Mouse (Mus musculus) large intestine, adult 2 months (tissue): ENCODE results near the gene Pyy. TPM values are rescaled to one million over a fixed set of nuclear protein-coding genes. Genes with fewer than 3 reads are reported as not detected.
A peak's percentile ranks its signal among the peaks of the same experiment; 100 is the strongest.

Source experiments
- DNase-seq: peaks from one replicate; pipeline ENCODE4 v3.0.0-alpha.2; 2012; ENCODE audit warnings: low read depth, low spot score
- WGBS: fragments of 180-500 bp; shearing (Covaris S2); methylation state at CpG from one replicate; pipeline ENCODE4 v1.1.7; 2018; 5-methylcytosine and 5-hydroxymethylcytosine counted together
- polyA plus RNA-seq: library from polyadenylated mRNA; depleted of rRNA; stranded (reverse); fragments of >200 nt; gene quantifications from 2 replicates; pipeline ENCODE4 v1.2.3, GENCODE M21; 2012

Pyy gene
- polyA plus RNA-seq, 1 experiment = 536 TPM

- DNase-seq = no peak
- WGBS = 3% methylated on average over 18 of the region's 18 CpGs
These were observed 10.7 kb downstream of the Pyy start for GRCm38 (mm10) chr11:102096887-102097391.

GRCm38 (mm10) chr11:102096446-102096845 is 11.2 kb downstream of the Pyy start:
- no peak for DNase-seq
- 66% methylated on average over 5 of the region's 5 CpGs for WGBS

DNA sequence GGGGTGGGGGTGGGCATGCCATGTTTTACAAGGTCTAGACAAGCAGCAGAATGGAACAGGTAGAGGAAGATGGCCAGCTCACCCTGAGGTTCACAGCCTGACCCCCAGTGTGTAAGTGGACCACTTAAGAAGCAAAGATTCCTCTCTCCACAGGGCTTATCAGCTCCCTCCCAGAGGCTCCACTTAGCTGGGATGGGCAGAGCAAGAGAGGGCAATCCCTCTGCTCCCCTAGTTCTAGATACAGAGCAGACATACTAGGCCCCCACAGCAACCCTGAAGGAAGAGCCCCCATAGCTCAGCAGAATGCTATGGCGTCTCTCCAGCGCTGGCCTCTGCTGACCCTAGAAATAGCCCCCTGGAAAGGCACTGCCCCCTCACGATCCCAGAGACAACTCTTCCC is 12.0 kb downstream of the Pyy start:
- 93% methylated on average over 3 of the region's 3 CpGs for WGBS
- no peak for DNase-seq

DNA sequence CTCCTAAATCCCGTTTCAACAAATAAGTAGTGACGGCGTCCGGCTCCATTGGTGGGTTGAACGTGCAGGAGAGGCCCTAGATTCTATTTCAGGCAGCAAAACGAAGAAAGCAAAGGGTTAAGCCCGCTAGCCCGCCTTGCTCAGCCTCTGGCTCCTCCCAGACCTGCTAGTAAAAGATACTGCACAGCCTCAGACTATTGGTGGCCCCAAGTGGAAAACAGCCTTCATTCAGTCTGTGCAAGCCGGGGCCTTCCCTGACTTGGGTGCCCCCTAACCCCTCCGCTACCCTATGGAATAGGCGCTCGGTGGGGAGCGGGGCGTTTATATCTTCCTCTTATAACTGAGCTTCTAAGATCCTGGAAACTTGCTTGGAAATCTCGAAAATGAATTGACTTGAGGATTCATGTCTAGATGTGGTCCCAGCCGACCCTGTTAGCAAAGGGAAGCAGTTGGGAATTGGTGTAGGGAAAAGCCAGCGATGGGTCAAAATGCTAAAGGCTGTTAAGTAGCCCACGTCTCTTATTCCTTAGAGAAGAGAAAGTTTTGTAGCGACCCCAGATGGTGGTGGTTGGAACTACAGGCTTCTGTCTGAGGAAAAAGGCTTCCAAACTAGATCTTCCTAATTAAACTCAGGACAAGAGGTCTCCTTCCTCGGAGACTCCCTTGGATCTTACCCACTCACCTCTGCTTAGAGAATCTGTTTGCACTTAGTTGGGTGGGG is 18.4 kb downstream of the Pyy start:
- WGBS = under 1% methylated on average over 20 of the region's 20 CpGs
- no peak for DNase-seq

DNA sequence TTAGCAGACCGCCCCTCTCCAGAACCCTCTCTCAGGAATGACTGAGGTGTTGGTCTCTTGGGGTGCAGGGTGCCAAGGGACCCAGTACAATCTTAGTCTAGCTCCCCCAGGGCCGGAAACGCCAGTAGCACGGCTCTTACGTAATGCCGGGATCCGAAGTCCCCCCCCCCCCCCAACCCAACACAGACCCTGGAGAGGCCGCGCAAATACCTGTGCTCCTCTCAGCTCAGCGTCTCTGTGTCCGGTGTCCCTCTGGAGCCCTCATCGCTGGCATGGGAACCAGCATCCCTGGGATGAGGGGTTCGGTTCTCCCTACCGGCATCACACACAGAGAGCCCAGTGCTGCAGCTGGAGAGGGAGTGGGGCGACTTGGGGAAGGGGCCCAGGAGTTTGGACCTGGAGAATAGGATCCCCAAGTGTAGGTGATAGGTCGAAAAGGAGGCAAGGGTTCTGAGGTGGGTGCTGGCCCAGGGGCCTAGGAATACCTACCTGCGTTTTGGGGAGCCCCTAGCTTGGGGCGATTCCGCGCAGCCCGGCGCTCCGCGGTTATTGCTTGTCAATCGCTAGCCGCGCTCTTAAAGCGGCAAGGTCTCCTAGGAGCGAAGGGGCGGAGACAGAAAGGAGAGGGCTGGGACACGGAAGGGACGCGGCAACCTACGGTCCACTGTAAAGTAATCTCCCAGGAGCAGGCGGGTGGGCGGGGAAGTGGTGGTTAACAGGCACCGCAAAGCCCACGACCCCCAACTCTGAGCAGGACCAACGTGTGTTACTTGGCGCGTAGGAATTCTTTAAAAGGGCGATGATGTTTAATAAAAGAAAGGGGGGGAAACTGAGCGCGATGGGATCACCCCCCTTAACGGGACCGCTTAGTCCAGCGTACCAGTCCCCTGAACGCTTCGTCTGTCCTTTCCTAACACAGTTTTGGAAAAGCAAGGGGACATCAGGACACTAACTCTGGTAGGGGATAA is 19.4 kb downstream of the Pyy start, which contains the start of gene Mpp2:
TSS of gene Mpp2 (minus strand) at position 585 of the 968 bp plus-strand sequence.
- DNase-seq = no peak
- WGBS = under 1% methylated on average over 49 of the region's 49 CpGs

DNA sequence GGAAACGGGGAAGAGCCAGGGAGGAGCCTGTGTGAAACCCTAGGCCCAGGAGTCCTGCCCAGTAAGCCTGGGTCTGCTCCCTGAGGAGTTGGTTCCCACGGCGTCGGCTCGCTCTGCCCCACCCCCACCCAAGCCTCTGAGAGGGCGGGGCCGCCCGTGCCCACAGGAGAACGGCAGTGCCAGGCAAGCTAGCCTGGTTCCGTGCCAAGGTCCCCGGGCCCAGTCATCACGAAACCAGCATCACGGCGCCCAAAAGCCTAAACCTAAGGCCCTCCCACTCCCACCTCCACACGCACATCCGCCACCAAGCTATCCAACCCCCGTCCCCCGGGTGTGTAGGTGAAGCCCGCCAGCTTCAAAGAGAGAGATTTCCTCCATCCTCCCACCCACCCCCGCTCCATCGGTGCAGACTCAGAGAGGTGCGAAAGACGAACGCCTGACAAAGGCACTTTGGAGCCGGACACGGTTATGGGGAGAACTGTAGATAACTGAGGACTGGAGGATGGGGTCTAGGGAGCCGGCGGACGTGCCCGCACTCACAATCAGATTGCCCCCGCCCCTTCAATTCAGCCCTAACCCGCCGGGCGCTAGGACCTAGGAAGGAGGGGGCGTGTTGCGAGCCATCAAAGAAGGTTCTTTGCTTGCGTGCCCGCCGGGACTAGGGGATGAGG is 20.4 kb downstream of the Pyy start:
- WGBS = under 1% methylated on average over 39 of the region's 39 CpGs
- DNase-seq = no peak

GRCm38 (mm10) chr11:102086331-102086730 is 21.3 kb downstream of the Pyy start:
- DNase-seq = no peak
- 16% methylated on average over 3 of the region's 3 CpGs for WGBS

DNA sequence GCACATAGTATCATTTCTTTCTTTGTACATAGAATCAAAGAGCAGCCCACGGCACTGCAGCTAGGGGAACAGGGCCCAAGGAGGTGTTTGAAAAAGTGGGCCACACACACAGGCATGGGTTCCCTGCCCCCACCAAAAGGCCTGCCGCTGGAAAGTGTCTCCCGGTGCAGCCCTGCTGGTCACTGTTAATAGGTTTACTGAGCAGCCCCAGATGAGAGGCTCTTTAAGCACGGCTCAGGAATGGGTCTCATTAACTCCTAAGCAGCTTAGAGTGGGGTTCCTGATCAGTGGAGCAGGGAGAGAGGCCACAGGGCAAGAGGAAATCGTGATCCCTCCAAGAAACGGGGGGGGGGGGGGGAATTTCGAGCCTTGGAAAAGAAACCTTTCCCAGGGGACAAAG is 23.5 kb downstream of the Pyy start:
- WGBS = 79% methylated on average over 7 of the region's 7 CpGs
- no peak for DNase-seq

- DNase-seq = no peak
- 49% methylated on average over 4 of the region's 4 CpGs for WGBS
These were observed 24.4 kb downstream of the Pyy start for GRCm38 (mm10) chr11:102083193-102083592.

DNA sequence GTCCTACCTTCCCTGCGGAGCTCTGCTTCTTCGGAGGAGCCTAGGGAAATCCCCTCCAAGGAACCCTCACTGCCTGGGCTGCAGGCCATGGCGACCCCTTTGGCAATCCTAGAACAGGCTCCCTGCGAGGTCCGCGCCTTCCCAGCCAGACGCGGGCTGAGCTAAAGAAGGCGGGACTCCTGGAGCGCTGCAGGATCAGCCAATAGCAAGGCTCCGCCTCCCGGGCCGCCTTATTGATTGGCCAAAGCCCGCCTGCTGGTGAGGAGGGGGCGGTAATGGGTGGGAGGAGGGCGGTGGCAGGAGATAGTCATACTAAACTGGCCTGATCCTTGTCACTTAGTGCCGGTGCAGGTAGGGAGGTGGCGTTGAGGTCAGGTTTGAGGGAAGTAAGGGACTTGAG is 25.3 kb downstream of the Pyy start:
- DNase-seq = no peak
- WGBS = 3% methylated on average over 18 of the region's 18 CpGs

DNA sequence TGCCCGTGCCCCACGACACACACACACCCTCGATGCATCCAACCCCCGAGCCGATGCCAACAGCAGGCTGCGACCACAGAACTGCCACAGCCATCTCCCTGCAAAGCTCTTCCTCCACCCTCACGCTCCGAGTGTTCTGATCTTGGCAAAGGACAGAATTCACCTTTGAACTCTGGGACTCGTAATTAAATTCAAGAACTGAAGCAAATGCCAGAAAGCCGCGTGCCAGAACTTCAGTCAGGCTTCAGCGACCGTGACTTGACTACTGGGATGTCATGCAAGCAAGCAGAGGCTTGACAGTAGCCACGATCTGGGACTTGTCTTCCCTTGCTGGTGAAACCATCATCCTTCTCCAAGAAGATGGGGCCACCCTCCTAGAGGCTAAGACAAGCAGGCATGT is 33.9 kb downstream of the Pyy start:
- 31% methylated on average over 14 of the region's 14 CpGs for WGBS
- no peak for DNase-seq

GRCm38 (mm10) chr11:102072729-102073128 is 34.9 kb downstream of the Pyy start:
- 73% methylated on average over 5 of the region's 5 CpGs for WGBS
- no peak for DNase-seq

GRCm38 (mm10) chr11:102070426-102070825 is 37.2 kb downstream of the Pyy start:
- WGBS = 46% methylated on average over 13 of the region's 13 CpGs
- DNase-seq = no peak

DNA sequence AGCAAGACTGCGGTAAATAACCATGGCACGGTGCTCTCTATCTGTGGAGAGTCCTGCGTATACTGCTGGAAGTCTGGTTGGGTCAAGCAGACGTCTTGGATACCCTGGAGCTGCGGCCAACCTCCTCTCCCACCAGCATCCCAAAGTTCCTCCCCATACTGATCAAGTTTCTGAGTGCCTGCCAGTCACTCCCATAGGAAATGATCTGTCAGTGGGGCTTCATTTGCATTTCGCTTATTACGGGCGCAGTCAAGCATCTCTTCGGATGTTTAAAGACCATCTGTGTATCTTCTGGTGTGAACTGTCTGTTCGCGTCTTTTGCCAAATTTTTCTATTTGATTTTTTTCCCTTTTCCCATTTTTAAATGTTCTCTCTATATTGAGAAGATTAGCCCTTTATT is 38.0 kb downstream of the Pyy start:
- DNase-seq = no peak
- 76% methylated on average over 11 of the region's 11 CpGs for WGBS

GRCm38 (mm10) chr11:102068969-102069368 is 38.7 kb downstream of the Pyy start:
- DNase-seq = no peak

GRCm38 (mm10) chr11:102063076-102063475 is 44.6 kb downstream of the Pyy start:
- DNase-seq = no peak
- WGBS = 54% methylated on average over 13 of the region's 13 CpGs

More at GRCm38 (mm10) chr11:102068969-102069368, 38.7 kb downstream of the Pyy start:
- 48% methylated on average over 2 of the region's 2 CpGs for WGBS

GRCm38 (mm10) chr11:102061941-102062473 is 45.6 kb downstream of the Pyy start:
- DNase-seq = no peak
- WGBS = 55% methylated on average over 16 of the region's 16 CpGs

DNA sequence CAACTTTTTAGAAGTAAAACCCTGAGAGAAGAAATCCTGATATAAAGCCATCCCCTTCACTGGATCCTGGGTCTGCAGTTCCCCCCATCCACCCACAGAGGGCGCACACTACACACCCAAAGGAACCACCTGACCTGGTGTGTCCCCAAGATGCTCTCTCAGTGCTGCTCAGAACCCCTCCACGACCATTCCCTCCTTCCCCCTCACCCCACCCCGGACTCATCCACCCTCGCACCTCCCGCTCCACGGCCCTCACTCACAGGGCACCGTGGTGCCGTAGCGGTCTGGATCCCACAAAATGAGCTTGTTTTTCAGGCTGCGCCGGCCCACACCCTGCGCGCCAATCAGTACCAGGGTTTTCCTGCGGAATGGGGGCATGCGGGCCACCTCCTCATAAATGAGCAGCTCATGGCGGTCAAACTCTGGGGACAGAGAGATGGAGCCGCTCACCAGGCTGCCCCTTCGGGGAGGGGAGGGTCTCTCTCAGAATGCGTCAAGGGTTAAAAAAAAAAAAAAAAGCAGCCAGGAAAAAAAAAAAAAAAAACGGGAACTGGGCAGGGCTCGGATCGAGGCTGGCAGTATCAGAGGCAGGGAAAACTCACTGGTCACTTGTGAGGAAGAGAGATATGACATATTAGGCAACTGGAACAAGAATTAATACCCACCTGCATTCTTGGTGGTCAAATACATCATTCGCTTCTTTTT is 46.2 kb downstream of the Pyy start:
- DNase-seq = peak; percentile 42
- 8% methylated on average over 23 of the region's 23 CpGs for WGBS
